Mouse (Mus musculus) C2C12 (cell line): ENCODE results near the gene Sfi1.
"Not testable (repeated sequence)": the region's sequence is repeated elsewhere in the genome, so short reads cannot be mapped to it uniquely, and the experiment has no call there.

ENCODE experiments used
- CTCF ChIP-seq: IDR thresholded peaks from one replicate; pipeline ENCODE4 v1.5.1; 2011; ENCODE audit not compliant: control insufficient read depth, insufficient read depth, insufficient read length
- MAX ChIP-seq: IDR thresholded peaks from one replicate; pipeline ENCODE4 v1.6.1; 2011; ENCODE audit warnings: mild to moderate bottlenecking, control low read depth

- TF ChIP-seq CTCF, MAX: not testable (repeated sequence)
These were observed 52.2 kb downstream of the Sfi1 start for GRCm38 (mm10) chr11:3140967-3141535.
